Mouse (Mus musculus): Measurements from ENCODE around the gene Mmp7.

DNA sequence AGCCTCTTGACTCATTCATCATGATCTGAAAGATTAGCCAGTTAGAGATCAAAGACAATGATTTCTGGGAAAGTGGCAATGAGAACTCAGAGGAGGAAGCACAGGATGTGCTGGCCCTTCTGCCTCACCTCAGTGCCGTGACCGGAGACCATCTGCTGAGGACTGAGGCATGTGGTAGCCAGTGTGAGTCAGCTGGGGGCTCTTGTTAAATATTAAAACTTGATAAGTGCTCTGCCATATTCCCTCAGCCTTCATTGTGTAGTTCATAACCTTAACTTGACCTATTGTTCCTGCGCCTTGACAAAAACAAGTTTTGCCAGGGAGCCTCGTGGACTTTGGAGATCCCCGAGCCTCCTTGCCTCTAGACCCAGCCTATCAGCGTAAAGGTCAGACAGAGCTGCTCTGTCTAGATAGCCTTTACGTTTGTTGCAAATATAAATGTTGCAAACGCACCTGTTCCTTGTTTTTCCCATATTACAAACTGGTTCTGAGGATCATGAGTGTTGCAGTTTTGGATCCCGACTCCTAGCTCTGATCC is 9.7 kb upstream of the Mmp7 start:
- TF ChIP-seq CTCF (IDR thresholded peaks at IDR 0.05; ENCODE audit: low read depth, low read length) (no peak), EP300 (IDR thresholded peaks at IDR 0.05; ENCODE audit: insufficient read depth, low read depth, low read length) (no peak)

Measured in ES-Bruce4 (cell line).